Mouse (Mus musculus) megakaryocyte, embryonic 14.5 days (primary cell): ENCODE results near the gene Rpp25l. TPM values are rescaled to one million over a fixed set of nuclear protein-coding genes. Genes with fewer than 3 reads are reported as not detected.

ENCODE experiments used
- H3K27me3 ChIP-seq: replicated peaks from 2 replicates; pipeline ENCODE3; 2012; ENCODE audit warnings: inconsistent platforms
- H3K36me3 ChIP-seq: replicated peaks from 2 replicates; pipeline ENCODE3; 2012; ENCODE audit warnings: low read length, inconsistent platforms, mixed read lengths
- H3K4me1 ChIP-seq: 2 replicates; pipeline ENCODE4 v1.6.1; 2012; ENCODE audit warnings: inconsistent platforms
- H3K4me3 ChIP-seq: replicated peaks from 2 replicates; pipeline ENCODE3; 2012; ENCODE audit warnings: moderate library complexity, mild to moderate bottlenecking, inconsistent platforms
- H3K9me3 ChIP-seq: 2 replicates; pipeline ENCODE4 v1.6.1; 2012; ENCODE audit warnings: inconsistent platforms
- FLI1 ChIP-seq: IDR thresholded peaks from 2 replicates; pipeline ENCODE4 v1.6.1; 2012; ENCODE audit warnings: low read length, inconsistent platforms, mixed read lengths
- GATA1 ChIP-seq: IDR thresholded peaks from 3 replicates; pipeline ENCODE4 v1.6.1; 2012; ENCODE audit warnings: mixed read lengths, low read length, inconsistent platforms, borderline replicate concordance
- polyA plus RNA-seq: library from polyadenylated mRNA; stranded (reverse); fragments of >175 nt; gene quantifications from 2 replicates; pipeline ENCODE4 v1.2.3, GENCODE M21; 2012; ENCODE audit warnings: low replicate concordance; ENCODE audit not compliant: insufficient read depth

Rpp25l gene
- polyA plus RNA-seq, 1 experiment = 51.7 TPM

GRCm38 (mm10) chr4:41757321-41757720, 44.0 kb upstream of the Rpp25l start:
- H3K4me1 ChIP-seq = peaks cover 44% of the 10 kb centered on the region
- TF ChIP-seq GATA1 = no peak
- no peak for TF ChIP-seq FLI1
- H3K27me3 ChIP-seq = peaks cover 2% of the 10 kb centered on the region
- no peak overlapping the region for H3K4me3 ChIP-seq
- H3K9me3 ChIP-seq = no peaks in the 10 kb centered on the region
- peaks cover 39% of the 10 kb centered on the region for H3K36me3 ChIP-seq

- H3K4me1 ChIP-seq = peaks cover 35% of the 10 kb centered on the region
- H3K27me3 ChIP-seq = peaks cover 2% of the 10 kb centered on the region
- no peak for TF ChIP-seq FLI1
- H3K9me3 ChIP-seq = no peaks in the 10 kb centered on the region
- peak overlapping the region; percentile 99 for H3K4me3 ChIP-seq
- H3K36me3 ChIP-seq = peaks cover 39% of the 10 kb centered on the region
Observed at GRCm38 (mm10) chr4:41756440-41756839, 43.1 kb upstream of the Rpp25l start.

GRCm38 (mm10) chr4:41755338-41756305, 42.3 kb upstream of the Rpp25l start, which contains the start of gene Sigmar1:
Gene Sigmar1 (minus strand): TSS chr4:41756157.
- TF ChIP-seq GATA1 = no peak
- TF ChIP-seq FLI1 = no peak; the same call in 1 of the 2 replicates
- H3K9me3 ChIP-seq = no peaks in the 10 kb centered on the region
- peaks cover 2% of the 10 kb centered on the region for H3K27me3 ChIP-seq
- H3K4me1 ChIP-seq = peaks cover 27% of the 10 kb centered on the region
- H3K4me3 ChIP-seq = peak within 1 kb of the TSS; percentile 99
- H3K36me3 ChIP-seq = peaks cover 39% of the 10 kb centered on the region

GRCm38 (mm10) chr4:41754797-41755337, 41.5 kb upstream of the Rpp25l start, which contains the start of gene Galt:
Gene Galt (plus strand): TSS chr4:41755228.
- no peak for TF ChIP-seq GATA1
- no peak for TF ChIP-seq FLI1
- peaks cover 34% of the 10 kb centered on the region for H3K36me3 ChIP-seq
- H3K27me3 ChIP-seq = peaks cover 2% of the 10 kb centered on the region
- H3K4me3 ChIP-seq = peak within 1 kb of the TSS; percentile 99
- H3K4me1 ChIP-seq = peaks cover 21% of the 10 kb centered on the region
- no peaks in the 10 kb centered on the region for H3K9me3 ChIP-seq

- Histone ChIP-seq H3K4me3 (no peak overlapping the region), H3K9me3 (peaks cover 13% of the 10 kb centered on the region), H3K4me1 (peaks cover 18% of the 10 kb centered on the region), H3K36me3 (no peaks in the 10 kb centered on the region), H3K27me3 (no peaks in the 10 kb centered on the region)
- no peak for TF ChIP-seq FLI1
- no peak for TF ChIP-seq GATA1
Observed at GRCm38 (mm10) chr4:41745021-41745420, 31.7 kb upstream of the Rpp25l start.

GRCm38 (mm10) chr4:41744131-41744530, 30.8 kb upstream of the Rpp25l start:
- no peaks in the 10 kb centered on the region for H3K27me3 ChIP-seq
- H3K4me3 ChIP-seq = no peak overlapping the region
- H3K36me3 ChIP-seq = peaks cover 6% of the 10 kb centered on the region
- H3K4me1 ChIP-seq = peaks cover 26% of the 10 kb centered on the region
- H3K9me3 ChIP-seq = peaks cover 13% of the 10 kb centered on the region
- TF ChIP-seq FLI1 (no peak), GATA1 (no peak)

- Histone ChIP-seq H3K36me3 (peaks cover 16% of the 10 kb centered on the region), H3K27me3 (no peaks in the 10 kb centered on the region), H3K4me3 (peak overlapping the region; percentile 95), H3K4me1 (peaks cover 39% of the 10 kb centered on the region), H3K9me3 (peaks cover 4% of the 10 kb centered on the region)
- no peak for TF ChIP-seq GATA1
- TF ChIP-seq FLI1 = no peak
Observed at GRCm38 (mm10) chr4:41741158-41741560, 27.8 kb upstream of the Rpp25l start.

DNA sequence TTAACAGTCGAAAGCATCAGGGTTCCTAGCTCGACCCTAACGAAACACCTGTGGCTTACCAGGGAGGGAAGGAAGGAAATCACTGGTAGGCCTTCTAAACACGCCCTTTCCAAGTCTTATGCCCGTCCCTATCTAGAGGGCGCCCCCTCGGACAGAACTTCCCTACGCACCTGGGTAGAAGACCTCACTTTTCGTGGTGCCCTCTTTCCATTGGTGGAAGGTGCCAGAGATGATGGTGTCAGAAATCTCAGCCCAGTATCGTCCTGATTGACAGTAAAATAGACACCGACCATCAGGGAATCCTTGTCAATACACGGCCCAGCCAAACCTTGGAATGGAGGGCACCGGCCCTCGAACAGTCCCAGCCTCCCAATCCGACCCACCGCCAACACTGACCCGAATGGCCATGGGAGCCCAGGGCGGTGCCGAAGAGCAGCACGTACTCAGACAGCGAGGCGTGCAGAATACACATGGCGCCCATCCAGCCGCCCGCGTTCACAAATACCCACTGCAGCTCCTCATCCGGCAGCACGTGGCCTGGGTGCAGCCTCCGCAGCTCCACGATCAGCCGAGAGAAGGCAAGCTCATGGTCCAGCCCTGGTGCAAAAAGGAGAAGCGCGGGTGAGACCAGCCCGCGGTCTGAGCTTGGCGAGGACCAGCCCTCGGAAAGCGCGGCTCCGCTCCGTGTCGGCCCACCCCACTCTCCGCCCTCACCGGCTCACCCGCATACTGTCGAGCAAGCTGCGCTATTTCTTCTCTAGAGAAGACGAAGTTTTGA, 27.2 kb upstream of the Rpp25l start:
- TF ChIP-seq GATA1 (no peak), FLI1 (no peak)
- H3K4me1 ChIP-seq = peaks cover 39% of the 10 kb centered on the region
- H3K27me3 ChIP-seq = peaks cover 1% of the 10 kb centered on the region

DNA sequence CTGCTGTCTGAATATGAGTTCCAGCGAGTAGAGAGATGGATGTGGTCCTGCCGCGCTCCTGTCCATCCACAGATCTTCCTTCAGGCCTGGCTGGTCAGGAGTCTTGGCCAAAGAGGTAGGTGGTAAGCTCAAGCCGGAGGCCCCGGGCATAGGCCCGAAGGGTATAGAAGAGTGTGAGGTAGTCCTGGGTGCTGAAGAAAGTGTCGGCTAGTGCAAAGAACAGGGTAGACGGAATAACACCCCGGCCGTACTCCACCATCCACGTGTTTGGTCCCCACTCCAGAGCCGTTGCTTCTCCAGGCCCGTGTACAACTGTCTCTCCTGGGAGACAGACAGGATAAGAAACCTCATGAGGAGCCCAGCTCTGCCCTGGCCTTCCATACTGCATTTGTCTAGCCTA, 25.9 kb upstream of the Rpp25l start:
- H3K27me3 ChIP-seq = peaks cover 13% of the 10 kb centered on the region
- H3K9me3 ChIP-seq = peaks cover 10% of the 10 kb centered on the region
- H3K4me3 ChIP-seq = no peak overlapping the region
- H3K36me3 ChIP-seq = peaks cover 16% of the 10 kb centered on the region
- H3K4me1 ChIP-seq = peaks cover 39% of the 10 kb centered on the region
- TF ChIP-seq FLI1 (no peak), GATA1 (no peak)

More for the DNA sequence above, 27.2 kb upstream of the Rpp25l start:
- Histone ChIP-seq H3K4me3 (peak overlapping the region; percentile 95), H3K36me3 (peaks cover 16% of the 10 kb centered on the region), H3K9me3 (peaks cover 2% of the 10 kb centered on the region)
